Mouse (Mus musculus) embryonic fibroblast, embryonic 13.5 days (primary cell): Measurements from ENCODE around the gene Sgip1.

ENCODE experiments used
- CTCF ChIP-seq: IDR thresholded peaks from 2 replicates; pipeline ENCODE4 v1.5.1; 2011; ENCODE audit warnings: mild to moderate bottlenecking, control low read depth, low read length, moderate library complexity, borderline replicate concordance; ENCODE audit not compliant: insufficient read depth
- POLR2A ChIP-seq: IDR thresholded peaks from 2 replicates; pipeline ENCODE4 v1.6.1; 2011; ENCODE audit warnings: low read depth, mild to moderate bottlenecking, control low read depth, low read length, moderate library complexity

DNA sequence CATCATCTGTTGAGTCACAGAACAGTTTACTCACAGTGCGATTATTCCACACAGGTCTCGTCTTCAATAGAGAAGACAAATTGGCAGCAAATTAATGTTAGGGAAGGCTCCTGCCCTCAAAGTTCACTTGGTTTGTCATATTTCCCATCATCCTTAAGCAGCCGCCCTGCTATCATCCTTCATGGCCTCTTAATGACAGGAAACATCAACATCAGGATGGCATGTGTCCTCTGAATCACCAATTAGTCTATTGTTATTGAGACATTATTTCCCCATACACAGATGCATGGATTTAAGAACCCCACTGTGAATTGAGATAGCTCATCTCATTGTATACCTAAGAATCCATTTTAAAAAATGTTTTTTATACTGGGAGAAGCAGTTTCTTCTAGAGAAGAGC is 10.1 kb upstream of the Sgip1 start:
- TF ChIP-seq CTCF = no peak
- TF ChIP-seq POLR2A = no peak
